Mouse (Mus musculus) forebrain, embryonic 12.5 days (tissue): Measurements from ENCODE around the gene Ccdc12. TPM values are rescaled to one million over a fixed set of nuclear protein-coding genes. Genes with fewer than 3 reads are reported as not detected.

Experiments used
- ATAC-seq: fragments of 200-750 bp; cut with Nextera tagmentation; 2 replicates; pipeline ENCODE4 v1.8.0; 2017; ENCODE audit warnings: moderate TSS enrichment; ENCODE audit not compliant: low FRiP score
- H3K27ac ChIP-seq: fragments of 300-500 bp; sonication (generic); 2 replicates; pipeline ENCODE4 v1.5.1; 2016; ENCODE audit warnings: mild to moderate bottlenecking
- H3K27me3 ChIP-seq: fragments of 300-500 bp; sonication (generic); 2 replicates; pipeline ENCODE4 v1.6.1; 2016; ENCODE audit warnings: mild to moderate bottlenecking
- H3K36me3 ChIP-seq: fragments of 300-500 bp; sonication (generic); replicated peaks from 2 replicates; pipeline ENCODE4 v1.6.1; 2016; ENCODE audit warnings: mild to moderate bottlenecking
- H3K4me1 ChIP-seq: fragments of 300-500 bp; sonication (generic); 2 replicates; pipeline ENCODE4 v1.6.1; 2016
- H3K4me2 ChIP-seq: fragments of 300-500 bp; sonication (generic); 2 replicates; pipeline ENCODE4 v1.6.1; 2016; ENCODE audit warnings: mild to moderate bottlenecking, moderate library complexity
- H3K4me3 ChIP-seq: fragments of 300-500 bp; sonication (generic); replicated peaks from 2 replicates; pipeline ENCODE4 v1.5.1; 2016; ENCODE audit warnings: mild to moderate bottlenecking
- H3K9ac ChIP-seq: fragments of 300-500 bp; sonication (generic); 2 replicates; pipeline ENCODE4 v1.6.1; 2016; ENCODE audit warnings: mild to moderate bottlenecking
- H3K9me3 ChIP-seq: fragments of 300-500 bp; sonication (generic); 2 replicates; pipeline ENCODE4 v1.6.1; 2016
- WGBS: fragments of 180-500 bp; shearing (Covaris S2); methylation state at CpG from one replicate; pipeline ENCODE4 v1.1.7; 2016; 5-methylcytosine and 5-hydroxymethylcytosine counted together
- polyA plus RNA-seq: library from polyadenylated mRNA; unstranded; fragments of >200 nt; fragmentation: Nextera tagmentation; extraction: Ambion mirVana; gene quantifications from 2 replicates; pipeline ENCODE4 v1.2.1, GENCODE M21; 2016

The Ccdc12 gene
- polyA plus RNA-seq, 1 experiment from 2014 or later, result 143 TPM

- Histone ChIP-seq H3K9ac (no peak overlapping the region), H3K9me3 (no peaks in the 10 kb centered on the region), H3K4me2 (no peak overlapping the region), H3K4me1 (no peaks in the 10 kb centered on the region), H3K36me3 (peaks cover 15% of the 10 kb centered on the region), H3K27me3 (no peaks in the 10 kb centered on the region), H3K4me3 (no peak overlapping the region), H3K27ac (no peak overlapping the region)
- WGBS, result 78% methylated on average over 11 of the region's 12 CpGs
- no peak for ATAC-seq
Observed at GRCm38 (mm10) chr9:110701114-110702032, 45.1 kb downstream of the Ccdc12 start.

DNA sequence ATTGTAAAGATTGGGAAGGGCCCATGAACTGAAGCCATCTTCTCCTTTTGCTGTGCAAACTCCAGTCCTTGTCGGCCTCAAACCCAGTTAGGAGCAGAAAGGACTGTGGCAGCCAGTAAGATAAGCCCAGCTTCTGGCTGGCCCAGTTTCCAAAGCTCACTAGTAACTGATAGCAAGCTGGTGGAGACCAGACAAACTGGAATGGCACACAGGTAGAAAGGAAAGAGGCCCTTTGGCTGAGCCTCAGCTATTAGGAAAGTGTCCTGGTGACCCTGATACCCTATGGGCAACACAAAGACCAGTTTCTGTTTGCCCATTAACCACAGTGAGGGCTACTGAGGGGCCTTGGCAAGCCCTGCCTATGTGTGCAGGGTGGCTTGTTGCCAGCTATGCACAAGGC is 46.5 kb downstream of the Ccdc12 start:
- Histone ChIP-seq H3K4me3 (no peak overlapping the region), H3K4me1 (no peaks in the 10 kb centered on the region), H3K27me3 (no peaks in the 10 kb centered on the region), H3K27ac (no peak overlapping the region), H3K9ac (no peak overlapping the region), H3K36me3 (peaks cover 11% of the 10 kb centered on the region), H3K9me3 (no peaks in the 10 kb centered on the region), H3K4me2 (no peak overlapping the region)
- 93% methylated on average over 1 of the region's 1 CpGs for WGBS
- no peak for ATAC-seq

DNA sequence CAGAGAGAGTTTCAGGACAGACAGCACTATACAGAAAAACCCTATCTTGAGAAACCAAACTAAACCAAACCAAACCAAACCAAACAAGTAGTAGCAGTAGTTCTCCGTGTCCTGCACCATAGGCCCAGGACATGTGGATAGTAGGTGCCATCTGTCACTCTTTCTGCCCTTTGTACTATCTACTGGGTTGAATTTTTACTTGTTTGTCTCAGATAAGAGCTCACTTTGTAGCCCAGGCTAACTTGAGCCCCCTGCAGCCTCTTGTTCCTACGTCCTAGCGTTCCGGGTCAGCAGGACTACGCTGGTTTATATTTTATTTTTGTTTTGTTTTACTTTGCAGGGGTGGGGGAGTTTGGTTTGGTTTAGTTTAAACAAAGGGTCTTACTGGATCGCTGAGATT is 47.6 kb downstream of the Ccdc12 start:
- WGBS, result 91% methylated on average over 6 of the region's 6 CpGs
- no peak overlapping the region for H3K27ac ChIP-seq
- peaks cover 20% of the 10 kb centered on the region for H3K36me3 ChIP-seq
- no peaks in the 10 kb centered on the region for H3K27me3 ChIP-seq
- H3K4me2 ChIP-seq, result no peak overlapping the region
- no peak overlapping the region for H3K9ac ChIP-seq
- no peaks in the 10 kb centered on the region for H3K4me1 ChIP-seq
- H3K9me3 ChIP-seq, result no peaks in the 10 kb centered on the region
- no peak for ATAC-seq
- H3K4me3 ChIP-seq, result no peak overlapping the region

DNA sequence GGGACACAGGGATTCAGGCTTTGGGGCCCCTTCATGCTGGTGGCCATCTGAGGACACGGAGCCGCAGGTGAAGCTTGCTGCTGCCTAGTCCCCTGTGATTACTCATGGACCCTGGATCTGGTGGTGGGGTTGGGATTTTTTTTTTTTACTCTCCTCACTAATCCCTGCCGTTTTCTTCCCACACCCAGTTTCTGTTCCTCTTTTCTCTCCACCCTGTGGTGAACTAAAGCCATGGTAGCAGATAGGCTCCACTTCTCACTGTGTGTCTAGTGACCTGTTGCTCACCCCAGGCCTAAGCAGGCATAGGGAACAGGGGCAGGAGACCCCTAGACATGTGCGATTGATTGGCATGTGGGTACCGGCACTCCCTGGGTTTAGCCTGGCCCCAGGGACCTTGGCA is 50.5 kb downstream of the Ccdc12 start:
- Histone ChIP-seq H3K36me3 (peaks cover 21% of the 10 kb centered on the region), H3K4me1 (no peaks in the 10 kb centered on the region; the same call in 1 of the 2 replicates), H3K27ac (no peak overlapping the region), H3K9ac (no peak overlapping the region), H3K27me3 (no peaks in the 10 kb centered on the region), H3K4me3 (no peak overlapping the region), H3K4me2 (no peak overlapping the region), H3K9me3 (no peaks in the 10 kb centered on the region)
- no peak for ATAC-seq
- WGBS, result 86% methylated on average over 5 of the region's 5 CpGs

- Histone ChIP-seq H3K27ac (no peak overlapping the region), H3K27me3 (no peaks in the 10 kb centered on the region), H3K4me1 (no peaks in the 10 kb centered on the region; the same call in 1 of the 2 replicates), H3K4me2 (no peak overlapping the region), H3K36me3 (peaks cover 42% of the 10 kb centered on the region), H3K9me3 (no peaks in the 10 kb centered on the region), H3K4me3 (no peak overlapping the region), H3K9ac (no peak overlapping the region)
- ATAC-seq, result peak; percentile 76; the same call in 1 of the 2 replicates
- 52% methylated on average over 5 of the region's 5 CpGs for WGBS
Observed at GRCm38 (mm10) chr9:110709640-110710258, 53.4 kb downstream of the Ccdc12 start.

DNA sequence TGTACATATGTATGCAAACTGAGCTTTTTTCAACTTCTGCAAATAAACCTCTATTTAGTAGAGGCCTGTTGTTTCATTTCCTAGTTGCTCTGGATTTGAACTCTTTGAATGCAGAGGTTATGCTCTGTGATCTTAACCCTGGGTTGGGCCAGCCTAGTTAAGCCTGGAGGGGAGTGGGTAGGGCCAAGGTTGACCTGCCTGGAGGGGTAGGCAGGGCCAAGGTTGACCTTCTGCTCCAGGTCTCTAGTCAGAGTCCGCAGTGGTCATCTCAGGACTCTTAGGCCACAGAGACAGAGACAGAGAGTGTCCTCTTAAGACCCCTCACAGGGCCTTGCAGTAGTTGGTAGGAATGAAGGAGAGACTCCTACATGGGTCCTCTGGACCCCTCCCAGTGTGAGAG is 55.2 kb downstream of the Ccdc12 start:
- ATAC-seq, result no peak
- H3K4me2 ChIP-seq, result no peak overlapping the region
- no peak overlapping the region for H3K9ac ChIP-seq
- no peaks in the 10 kb centered on the region; the same call in 1 of the 2 replicates for H3K4me1 ChIP-seq
- no peak overlapping the region for H3K27ac ChIP-seq
- H3K36me3 ChIP-seq, result peaks cover 47% of the 10 kb centered on the region
- no peak overlapping the region for H3K4me3 ChIP-seq
- no peaks in the 10 kb centered on the region for H3K9me3 ChIP-seq
- WGBS, result 89% methylated on average over 1 of the region's 1 CpGs
- no peaks in the 10 kb centered on the region for H3K27me3 ChIP-seq

DNA sequence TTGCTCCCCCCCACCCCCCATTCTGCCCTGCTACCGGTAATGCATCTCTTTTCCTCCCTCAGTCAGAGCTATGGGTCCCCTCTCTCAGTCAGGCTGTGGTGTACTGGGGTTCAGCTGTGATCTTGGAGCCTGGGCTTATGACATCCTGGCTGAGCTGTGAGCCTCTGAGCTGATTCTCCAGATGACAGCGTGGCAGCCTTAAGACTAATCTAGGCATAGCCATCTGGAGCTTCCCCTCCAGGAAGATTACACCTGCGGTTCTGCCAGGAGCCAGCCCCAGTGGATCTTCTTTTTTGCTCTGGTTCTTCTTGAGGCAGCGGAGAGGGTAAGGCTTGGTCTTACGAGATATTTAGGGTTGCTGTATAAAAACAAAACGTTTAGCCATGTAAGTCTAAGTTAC is 55.7 kb downstream of the Ccdc12 start:
- H3K9ac ChIP-seq, result no peak overlapping the region
- no peaks in the 10 kb centered on the region for H3K9me3 ChIP-seq
- WGBS, result 91% methylated on average over 6 of the region's 6 CpGs
- H3K4me1 ChIP-seq, result no peaks in the 10 kb centered on the region; the same call in 1 of the 2 replicates
- no peak overlapping the region for H3K4me3 ChIP-seq
- H3K27ac ChIP-seq, result no peak overlapping the region
- no peak overlapping the region for H3K4me2 ChIP-seq
- peaks cover 47% of the 10 kb centered on the region for H3K36me3 ChIP-seq
- no peak for ATAC-seq
- no peaks in the 10 kb centered on the region for H3K27me3 ChIP-seq

DNA sequence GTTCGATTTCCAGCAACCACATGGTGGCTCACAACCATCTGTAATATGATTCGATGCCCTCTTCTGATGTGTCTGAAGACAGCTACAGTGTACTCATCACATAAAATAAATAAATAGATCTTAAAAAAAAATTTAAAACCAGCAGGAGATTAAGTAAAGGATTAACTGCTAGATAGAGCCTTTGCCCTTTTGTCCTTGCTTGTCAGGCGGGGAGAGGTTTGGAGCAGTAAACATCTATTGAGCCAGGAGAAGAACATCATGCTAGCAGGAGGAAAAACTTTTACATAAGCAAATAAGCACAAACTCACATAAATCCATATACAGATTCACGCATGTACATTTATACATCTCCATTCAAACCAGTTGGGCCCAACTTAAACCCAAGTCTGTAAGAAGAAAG is 56.2 kb downstream of the Ccdc12 start:
- WGBS, result 92% methylated on average over 4 of the region's 4 CpGs
- Histone ChIP-seq H3K27me3 (no peaks in the 10 kb centered on the region), H3K36me3 (peaks cover 47% of the 10 kb centered on the region), H3K4me1 (no peaks in the 10 kb centered on the region; the same call in 1 of the 2 replicates), H3K4me3 (no peak overlapping the region), H3K4me2 (no peak overlapping the region), H3K9me3 (no peaks in the 10 kb centered on the region), H3K9ac (no peak overlapping the region), H3K27ac (no peak overlapping the region)
- ATAC-seq, result no peak

DNA sequence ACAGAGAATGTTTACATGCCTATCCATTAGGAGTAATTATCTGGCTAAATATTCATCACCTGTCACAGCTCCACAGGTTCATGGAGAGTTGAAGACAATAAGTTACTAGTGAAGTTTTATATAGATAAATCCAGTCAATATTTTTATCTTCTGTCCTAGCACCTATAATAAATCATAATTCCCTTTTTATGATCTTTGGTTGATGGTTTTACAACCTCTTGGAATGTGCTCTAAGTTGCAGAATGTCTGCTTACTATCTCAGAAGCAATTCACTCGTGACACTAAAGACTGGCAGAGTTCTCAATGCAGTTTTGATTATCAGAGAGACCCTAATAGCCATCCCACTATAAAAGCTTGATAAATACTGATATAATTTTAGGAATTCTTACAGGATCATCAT is 57.1 kb downstream of the Ccdc12 start:
- Histone ChIP-seq H3K4me3 (no peak overlapping the region), H3K4me1 (no peaks in the 10 kb centered on the region; the same call in 1 of the 2 replicates), H3K27ac (no peak overlapping the region), H3K4me2 (no peak overlapping the region), H3K36me3 (peaks cover 42% of the 10 kb centered on the region), H3K9ac (no peak overlapping the region), H3K9me3 (no peaks in the 10 kb centered on the region), H3K27me3 (no peaks in the 10 kb centered on the region)
- no peak for ATAC-seq
- 86% methylated on average over 1 of the region's 1 CpGs for WGBS

DNA sequence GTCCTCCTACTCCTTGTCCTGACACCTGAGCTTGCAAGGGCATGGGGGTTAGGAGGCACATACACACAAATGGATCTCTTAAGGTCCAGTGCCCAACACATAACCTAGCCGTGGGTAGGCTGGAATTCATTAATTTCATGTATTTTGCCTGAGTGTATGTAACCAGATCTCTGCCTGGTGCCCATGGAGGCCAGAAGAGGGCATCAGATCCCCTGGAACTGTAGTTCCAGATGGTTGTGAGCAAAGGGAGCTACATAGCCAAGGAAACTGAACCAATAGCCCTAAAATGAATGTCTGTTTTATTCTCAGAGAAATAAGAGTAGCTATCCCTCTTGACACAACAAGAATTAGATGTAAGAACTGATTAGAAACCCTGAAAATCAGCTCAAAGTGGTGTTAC is 59.1 kb downstream of the Ccdc12 start:
- H3K27ac ChIP-seq, result no peak overlapping the region
- no peak overlapping the region for H3K4me3 ChIP-seq
- H3K36me3 ChIP-seq, result peaks cover 38% of the 10 kb centered on the region
- H3K27me3 ChIP-seq, result no peaks in the 10 kb centered on the region
- 67% methylated on average over 1 of the region's 1 CpGs for WGBS
- H3K4me2 ChIP-seq, result no peak overlapping the region
- no peaks in the 10 kb centered on the region for H3K9me3 ChIP-seq
- no peak overlapping the region for H3K9ac ChIP-seq
- H3K4me1 ChIP-seq, result peaks cover 3% of the 10 kb centered on the region; the same call in 1 of the 2 replicates
- ATAC-seq, result no peak

GRCm38 (mm10) chr9:110716775-110717174 is 60.5 kb downstream of the Ccdc12 start:
- Histone ChIP-seq H3K27ac (no peak overlapping the region), H3K4me1 (peaks cover 3% of the 10 kb centered on the region; the same call in 1 of the 2 replicates), H3K4me2 (no peak overlapping the region), H3K9me3 (no peaks in the 10 kb centered on the region), H3K27me3 (no peaks in the 10 kb centered on the region), H3K9ac (no peak overlapping the region), H3K36me3 (peaks cover 31% of the 10 kb centered on the region), H3K4me3 (no peak overlapping the region)
- peak; percentile 74; the same call in 1 of the 2 replicates for ATAC-seq
- 27% methylated on average over 4 of the region's 4 CpGs for WGBS

DNA sequence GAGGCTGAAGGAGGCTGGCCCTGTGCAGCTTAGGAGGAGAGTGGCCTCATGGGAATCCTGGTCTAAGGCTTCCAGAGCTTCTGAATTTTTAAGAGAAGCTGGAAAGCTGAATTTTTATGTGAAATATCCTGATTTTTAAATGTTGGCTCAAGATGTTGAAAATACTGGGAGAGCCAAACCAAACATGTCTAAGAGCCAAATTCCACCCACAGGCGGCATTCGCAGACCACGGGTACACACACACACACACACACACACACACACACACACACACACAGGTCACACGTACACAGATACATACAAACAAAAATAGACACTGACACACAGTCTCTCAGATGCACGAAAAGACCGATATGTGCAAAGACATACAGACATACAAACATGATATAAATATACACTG is 61.8 kb downstream of the Ccdc12 start:
- Histone ChIP-seq H3K36me3 (peaks cover 18% of the 10 kb centered on the region), H3K27ac (no peak overlapping the region), H3K4me3 (no peak overlapping the region), H3K27me3 (no peaks in the 10 kb centered on the region), H3K9ac (no peak overlapping the region), H3K4me2 (no peak overlapping the region), H3K4me1 (peaks cover 3% of the 10 kb centered on the region; the same call in 1 of the 2 replicates), H3K9me3 (no peaks in the 10 kb centered on the region)
- WGBS, result 96% methylated on average over 6 of the region's 6 CpGs
- ATAC-seq, result no peak
